Mouse (Mus musculus): ENCODE results near the gene Slc22a12. TPM values are rescaled to one million over a fixed set of nuclear protein-coding genes. Genes with fewer than 3 reads are reported as not detected.

Gene Slc22a12
- polyA plus RNA-seq, 1 experiment: 1.0 TPM

- no peak for DNase-seq (ENCODE audit: low read depth in 1 of 2, low spot score in 2 of 2)
- H3K4me1 ChIP-seq (ENCODE audit: control insufficient read depth, insufficient read depth, insufficient read length): peaks cover 4% of the 10 kb centered on the region; the same call in 1 of the 2 replicates
- TF ChIP-seq POLR2A (IDR thresholded peaks at IDR 0.05; ENCODE audit: low read depth, low read length) (no peak), CTCF (IDR thresholded peaks at IDR 0.05; ENCODE audit: extremely low read depth, insufficient read depth, insufficient read length, insufficient replicate concordance) (no peak)
- H3K27ac ChIP-seq (ENCODE audit: insufficient read depth, low read length): no peak overlapping the region
- no peak overlapping the region for H3K4me3 ChIP-seq (ENCODE audit: extremely low read depth, insufficient read depth, insufficient read length)
- WGBS: 18% methylated on average over 6 of the region's 6 CpGs
- H3K27me3 ChIP-seq (ENCODE audit: control insufficient read depth, insufficient read depth, low read length): peaks cover 28% of the 10 kb centered on the region
- H3K36me3 ChIP-seq (ENCODE audit: control insufficient read depth, insufficient read depth, low read length): no peaks in the 10 kb centered on the region
Observed at GRCm38 (mm10) chr19:6496462-6497149, 46.2 kb downstream of the Slc22a12 start.

- 42% methylated on average over 8 of the region's 8 CpGs for WGBS
- Histone ChIP-seq H3K27ac (ENCODE audit: insufficient read depth, low read length) (no peak overlapping the region), H3K4me3 (ENCODE audit: extremely low read depth, insufficient read depth, insufficient read length) (no peak overlapping the region), H3K27me3 (ENCODE audit: control insufficient read depth, insufficient read depth, low read length) (peaks cover 28% of the 10 kb centered on the region), H3K36me3 (ENCODE audit: control insufficient read depth, insufficient read depth, low read length) (no peaks in the 10 kb centered on the region), H3K4me1 (ENCODE audit: control insufficient read depth, insufficient read depth, insufficient read length) (peaks cover 4% of the 10 kb centered on the region; the same call in 1 of the 2 replicates)
- DNase-seq (ENCODE audit: low read depth in 1 of 2, low spot score in 2 of 2): no peak
- no peak for TF ChIP-seq CTCF (IDR thresholded peaks at IDR 0.05; ENCODE audit: extremely low read depth, insufficient read depth, insufficient read length, insufficient replicate concordance)
- no peak for TF ChIP-seq POLR2A (IDR thresholded peaks at IDR 0.05; ENCODE audit: low read depth, low read length)
Observed at GRCm38 (mm10) chr19:6495714-6496113, 47.1 kb downstream of the Slc22a12 start.

DNA sequence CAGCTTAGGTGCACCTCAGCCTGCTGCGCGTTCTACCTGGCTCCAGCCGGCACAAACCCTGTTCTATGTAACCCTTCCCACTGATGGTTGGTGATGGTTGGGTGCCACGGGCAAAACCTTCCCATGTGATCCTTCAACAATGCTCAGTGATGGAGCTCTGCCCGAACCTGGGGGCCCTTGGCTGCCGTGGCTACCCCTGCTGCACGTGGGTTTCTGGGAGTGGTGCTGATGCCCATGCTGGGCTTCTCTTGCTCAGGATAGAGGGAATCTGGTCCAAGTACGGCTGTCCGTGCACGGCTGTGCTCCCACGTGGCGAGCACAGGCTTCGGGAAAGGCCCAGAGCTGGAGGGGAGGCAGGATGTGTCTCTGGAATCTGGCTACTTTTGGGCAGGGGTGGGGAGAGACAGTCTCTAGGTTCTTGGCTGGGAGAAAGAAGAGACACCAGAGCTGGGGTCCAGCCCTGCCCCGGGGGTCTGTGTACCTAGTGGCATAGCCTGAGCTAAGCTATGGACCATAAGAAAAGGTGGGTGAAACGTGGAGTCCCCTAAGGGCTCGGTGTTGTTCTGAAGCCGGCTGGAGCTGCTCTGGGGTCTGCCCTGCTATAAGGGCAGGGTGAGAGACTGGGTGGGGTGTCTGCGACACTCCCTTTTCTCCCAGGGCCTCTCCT lies 48.2 kb downstream of the Slc22a12 start:
- Histone ChIP-seq H3K4me3 (ENCODE audit: extremely low read depth, insufficient read depth, insufficient read length) (no peak overlapping the region), H3K27me3 (ENCODE audit: control insufficient read depth, insufficient read depth, low read length) (peaks cover 23% of the 10 kb centered on the region), H3K4me1 (ENCODE audit: control insufficient read depth, insufficient read depth, insufficient read length) (peaks cover 4% of the 10 kb centered on the region; the same call in 1 of the 2 replicates), H3K36me3 (ENCODE audit: control insufficient read depth, insufficient read depth, low read length) (no peaks in the 10 kb centered on the region), H3K27ac (ENCODE audit: insufficient read depth, low read length) (no peak overlapping the region)
- no peak for TF ChIP-seq CTCF (IDR thresholded peaks at IDR 0.05; ENCODE audit: extremely low read depth, insufficient read depth, insufficient read length, insufficient replicate concordance)
- no peak for TF ChIP-seq POLR2A (IDR thresholded peaks at IDR 0.05; ENCODE audit: low read depth, low read length)
- no peak for DNase-seq (ENCODE audit: low read depth in 1 of 2, low spot score in 2 of 2)
- WGBS: 65% methylated on average over 18 of the region's 18 CpGs

GRCm38 (mm10) chr19:6494032-6494431 lies 48.8 kb downstream of the Slc22a12 start:
- DNase-seq (ENCODE audit: low read depth in 1 of 2, low spot score in 2 of 2): no peak
- H3K4me3 ChIP-seq (ENCODE audit: extremely low read depth, insufficient read depth, insufficient read length): no peak overlapping the region
- WGBS: 62% methylated on average over 4 of the region's 7 CpGs
- no peaks in the 10 kb centered on the region for H3K36me3 ChIP-seq (ENCODE audit: control insufficient read depth, insufficient read depth, low read length)
- no peak overlapping the region for H3K27ac ChIP-seq (ENCODE audit: insufficient read depth, low read length)
- peaks cover 23% of the 10 kb centered on the region for H3K27me3 ChIP-seq (ENCODE audit: control insufficient read depth, insufficient read depth, low read length)
- no peak for TF ChIP-seq POLR2A (IDR thresholded peaks at IDR 0.05; ENCODE audit: low read depth, low read length)
- TF ChIP-seq CTCF (IDR thresholded peaks at IDR 0.05; ENCODE audit: extremely low read depth, insufficient read depth, insufficient read length, insufficient replicate concordance): no peak
- H3K4me1 ChIP-seq (ENCODE audit: control insufficient read depth, insufficient read depth, insufficient read length): peaks cover 4% of the 10 kb centered on the region; the same call in 1 of the 2 replicates

DNA sequence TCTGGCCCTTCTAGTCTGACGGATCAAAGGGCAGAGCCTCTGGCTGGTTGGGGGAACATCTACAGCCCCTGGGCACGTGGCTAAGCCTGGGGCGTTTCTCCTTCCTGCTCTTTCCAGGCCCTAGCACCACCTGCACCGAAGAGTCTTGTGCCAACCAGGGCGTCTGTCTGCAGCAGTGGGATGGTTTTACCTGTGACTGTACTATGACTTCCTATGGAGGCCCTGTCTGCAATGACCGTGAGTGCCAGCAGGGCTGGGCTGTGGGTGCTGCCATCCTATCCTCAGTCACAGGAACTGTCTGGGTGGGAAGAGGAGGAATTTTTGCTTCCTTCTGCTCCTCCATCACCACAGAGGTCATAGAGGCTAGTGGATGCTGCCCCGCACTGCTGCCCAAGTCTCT lies 49.6 kb downstream of the Slc22a12 start:
- no peak for DNase-seq (ENCODE audit: low read depth in 1 of 2, low spot score in 2 of 2)
- Histone ChIP-seq H3K36me3 (ENCODE audit: control insufficient read depth, insufficient read depth, low read length) (no peaks in the 10 kb centered on the region), H3K27ac (ENCODE audit: insufficient read depth, low read length) (no peak overlapping the region), H3K4me3 (ENCODE audit: extremely low read depth, insufficient read depth, insufficient read length) (no peak overlapping the region), H3K27me3 (ENCODE audit: control insufficient read depth, insufficient read depth, low read length) (peaks cover 20% of the 10 kb centered on the region), H3K4me1 (ENCODE audit: control insufficient read depth, insufficient read depth, insufficient read length) (peaks cover under 1% of the 10 kb centered on the region; the same call in 1 of the 2 replicates)
- TF ChIP-seq POLR2A (IDR thresholded peaks at IDR 0.05; ENCODE audit: low read depth, low read length) (no peak), CTCF (IDR thresholded peaks at IDR 0.05; ENCODE audit: extremely low read depth, insufficient read depth, insufficient read length, insufficient replicate concordance) (no peak)
- 62% methylated on average over 7 of the region's 7 CpGs for WGBS

- WGBS: 20% methylated on average over 12 of the region's 12 CpGs
Observed at GRCm38 (mm10) chr19:6492124-6492523, 50.7 kb downstream of the Slc22a12 start.

More at GRCm38 (mm10) chr19:6492124-6492523, 50.7 kb downstream of the Slc22a12 start:
- DNase-seq (ENCODE audit: low read depth in 1 of 2, low spot score in 2 of 2): peak in 1 of 2 experiments; percentile 36
- no peaks in the 10 kb centered on the region; the same call in 1 of the 2 replicates for H3K4me1 ChIP-seq (ENCODE audit: control insufficient read depth, insufficient read depth, insufficient read length)
- no peak overlapping the region for H3K27ac ChIP-seq (ENCODE audit: insufficient read depth, low read length)
- no peaks in the 10 kb centered on the region for H3K36me3 ChIP-seq (ENCODE audit: control insufficient read depth, insufficient read depth, low read length)
- peaks cover 9% of the 10 kb centered on the region for H3K27me3 ChIP-seq (ENCODE audit: control insufficient read depth, insufficient read depth, low read length)
- H3K4me3 ChIP-seq (ENCODE audit: extremely low read depth, insufficient read depth, insufficient read length): no peak overlapping the region
- TF ChIP-seq CTCF (IDR thresholded peaks at IDR 0.05; ENCODE audit: extremely low read depth, insufficient read depth, insufficient read length, insufficient replicate concordance) (peak; percentile 71; the same call in 1 of the 2 replicates), POLR2A (IDR thresholded peaks at IDR 0.05; ENCODE audit: low read depth, low read length) (no peak)
